Mouse (Mus musculus): ENCODE data around the gene Adamts12. TPM values are rescaled to one million over a fixed set of nuclear protein-coding genes. Genes with fewer than 3 reads are reported as not detected.

Adamts12 gene
- total RNA-seq, 2 experiments from 2014 or later = 0.39 to 0.66 TPM

- intact Hi-C loops (cut with DNase I) = no loop called here
- no peak for DNase-seq (ENCODE audit: low spot score in 2 of 2)
These were observed 3.3 kb downstream of the Adamts12 start for GRCm38 (mm10) chr15:11067891-11068290.

DNA sequence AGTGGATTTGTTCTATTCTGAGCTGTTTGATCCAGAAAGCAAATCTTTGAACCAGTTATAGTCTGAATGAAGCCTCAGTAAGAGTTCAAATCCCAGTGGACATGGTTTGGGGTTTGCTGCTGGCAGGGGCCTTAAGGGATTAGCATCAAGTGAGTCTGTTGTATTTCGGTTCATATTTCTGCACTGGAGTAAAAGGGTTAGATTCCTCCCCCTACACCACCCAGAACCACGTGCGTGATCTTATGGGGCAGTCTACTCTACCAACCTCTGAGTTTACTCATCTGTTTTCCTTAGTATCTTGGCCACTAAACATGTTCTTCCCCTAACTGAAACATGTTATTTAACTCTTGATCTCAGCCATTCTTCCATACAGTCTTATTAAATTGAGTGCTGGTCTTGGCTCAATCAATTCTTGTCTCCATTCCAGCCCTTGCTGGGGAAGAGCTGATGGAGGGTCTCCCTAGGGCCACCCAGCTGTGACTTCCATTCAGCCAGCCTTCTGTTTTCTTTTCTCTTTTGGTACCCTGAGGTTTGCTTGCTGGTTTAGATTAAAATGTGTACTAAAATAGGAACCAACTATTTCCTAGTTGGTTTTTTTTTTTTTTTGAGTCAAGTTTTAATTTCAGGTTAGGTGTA lies 11.3 kb downstream of the Adamts12 start:
- no peak for DNase-seq (ENCODE audit: low spot score in 2 of 2)
- intact Hi-C loops (cut with DNase I) = no loop called here

DNA sequence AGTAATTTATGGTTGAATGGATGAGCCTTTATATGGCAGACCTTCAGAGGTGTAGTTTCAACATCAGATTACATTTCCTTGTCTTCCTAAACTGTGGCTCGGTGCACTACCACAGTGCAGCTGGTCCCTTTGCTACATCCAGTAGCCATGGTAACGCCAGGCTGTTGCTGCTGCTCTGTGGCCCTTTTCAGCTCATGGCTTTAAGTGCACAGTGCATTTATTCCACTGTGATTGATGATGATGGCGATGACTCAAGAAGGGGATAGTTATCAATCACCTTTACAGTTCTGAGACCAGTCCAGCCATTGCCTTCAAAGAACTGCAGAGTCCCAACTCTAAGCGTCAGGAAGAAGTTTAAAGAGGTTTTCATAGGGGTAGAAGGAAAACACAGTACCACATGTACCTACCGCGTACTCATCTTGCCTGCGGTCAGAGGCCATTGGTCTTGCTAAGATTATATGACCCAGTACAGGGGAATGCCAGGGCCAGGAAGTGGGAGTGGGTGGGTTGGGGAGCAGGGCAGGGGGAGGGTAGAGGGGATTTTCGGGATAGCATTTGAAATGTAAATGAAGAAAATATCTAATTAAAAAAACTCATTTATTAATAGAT lies 18.5 kb downstream of the Adamts12 start:
- intact Hi-C loops (cut with DNase I) = no loop called here
- no peak for DNase-seq (ENCODE audit: low spot score in 2 of 2)

- no peak for DNase-seq (ENCODE audit: low spot score in 2 of 2)
- intact Hi-C loops (cut with DNase I) = no loop called here
These were observed 19.1 kb downstream of the Adamts12 start for GRCm38 (mm10) chr15:11083678-11084077.

- DNase-seq (ENCODE audit: low spot score in 2 of 2) = no peak
- intact Hi-C loops (cut with DNase I) = no loop called here
These were observed 19.8 kb downstream of the Adamts12 start for GRCm38 (mm10) chr15:11084241-11084992.

DNA sequence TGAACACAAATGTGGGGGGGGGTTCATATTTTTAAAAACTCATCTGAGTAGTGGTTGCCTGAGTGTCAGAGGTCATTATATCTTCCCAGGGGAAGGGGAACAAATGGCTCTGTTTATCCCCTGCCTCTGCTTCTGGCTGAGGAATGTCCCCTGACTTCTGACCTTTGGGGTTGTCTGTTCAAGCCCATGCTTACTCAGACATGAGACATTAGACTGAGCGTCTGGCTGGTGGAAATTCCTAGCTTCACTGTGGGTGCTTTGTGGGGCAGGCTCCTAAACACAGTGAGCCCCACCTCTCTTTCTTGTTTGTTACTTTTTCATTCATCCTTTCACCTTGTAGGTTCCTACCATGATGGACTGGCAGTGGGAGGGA lies 20.4 kb downstream of the Adamts12 start:
- intact Hi-C loops (cut with DNase I) = no loop called here
- no peak for DNase-seq (ENCODE audit: low spot score in 2 of 2)

- intact Hi-C loops (cut with DNase I) = no loop called here
- peak in 1 of 2 experiments; percentile 25 for DNase-seq (ENCODE audit: low spot score in 2 of 2)
These were observed 24.9 kb downstream of the Adamts12 start for GRCm38 (mm10) chr15:11089494-11089893.

- peak; percentile 19 to 80 for DNase-seq (ENCODE audit: low spot score in 2 of 2)
- intact Hi-C loops (cut with DNase I) = no loop called here
These were observed 31.0 kb downstream of the Adamts12 start for GRCm38 (mm10) chr15:11095566-11095965.

DNA sequence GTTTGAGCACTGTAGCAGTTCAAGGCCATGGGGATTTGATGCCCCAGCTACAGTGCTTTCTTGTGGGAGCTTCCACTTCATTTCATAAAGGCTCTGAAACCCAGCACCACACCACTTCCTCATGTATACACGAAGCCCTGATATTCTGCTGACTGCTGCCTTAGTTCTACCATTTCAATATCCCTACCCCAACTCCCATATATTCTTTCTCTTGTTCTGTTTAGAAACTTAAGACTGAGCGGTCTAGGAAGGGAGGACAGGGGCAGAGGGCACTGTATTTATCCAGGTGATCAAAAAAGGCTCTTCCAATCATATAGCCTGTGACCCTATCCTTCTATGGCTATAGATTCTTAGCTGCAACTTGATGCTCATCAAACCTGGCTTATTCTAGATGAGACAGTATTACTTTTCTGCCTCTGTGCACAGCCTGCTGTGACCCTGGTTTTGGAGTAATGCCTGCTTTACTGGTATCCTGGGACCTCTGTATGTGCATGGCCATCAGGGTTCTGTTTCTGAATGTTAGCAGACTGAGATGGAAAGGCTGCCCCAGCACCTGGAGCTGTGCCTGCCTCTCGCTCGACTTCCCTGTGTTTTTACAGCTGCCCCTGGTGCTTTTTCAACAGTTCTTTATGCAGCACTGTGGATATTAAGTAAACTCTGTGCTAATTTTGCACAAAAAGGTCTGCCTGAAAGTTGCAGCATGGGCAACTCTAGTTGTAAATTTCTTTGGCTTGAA lies 33.5 kb downstream of the Adamts12 start:
- no peak for DNase-seq (ENCODE audit: low spot score in 2 of 2)
- intact Hi-C loops (cut with DNase I) = no loop called here

GRCm38 (mm10) chr15:11098940-11099339 lies 34.4 kb downstream of the Adamts12 start:
- no peak for DNase-seq (ENCODE audit: low spot score in 2 of 2)
- intact Hi-C loops (cut with DNase I) = no loop called here

- intact Hi-C loops (cut with DNase I) = no loop called here
These were observed 36.3 kb downstream of the Adamts12 start for GRCm38 (mm10) chr15:11100917-11101316.

DNA sequence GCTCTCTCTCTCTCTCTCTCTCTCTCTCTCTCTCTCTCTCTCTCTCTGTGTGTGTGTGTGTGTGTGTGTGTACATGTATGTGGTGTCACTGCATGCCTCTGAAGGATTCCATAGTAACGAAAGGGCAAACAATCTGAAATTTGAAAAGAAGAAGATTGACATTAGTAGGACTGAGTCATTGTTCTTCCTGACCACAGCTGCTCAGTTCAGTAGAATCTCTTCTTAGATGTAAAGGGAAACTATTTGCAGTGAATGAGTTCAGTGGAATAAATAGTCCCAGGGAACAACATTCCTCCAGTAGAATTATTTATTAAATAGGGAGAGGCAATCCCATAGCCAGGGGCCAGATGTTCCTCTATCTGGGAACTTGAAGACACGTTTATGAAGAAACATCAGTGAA lies 40.5 kb downstream of the Adamts12 start:
- intact Hi-C loops (cut with DNase I) = no loop called here
- no peak for DNase-seq (ENCODE audit: low spot score in 2 of 2)

More at GRCm38 (mm10) chr15:11100917-11101316, 36.3 kb downstream of the Adamts12 start:
- no peak for DNase-seq (ENCODE audit: low spot score in 2 of 2)

GRCm38 (mm10) chr15:11107376-11107775 lies 42.8 kb downstream of the Adamts12 start:
- no peak for DNase-seq (ENCODE audit: low spot score in 2 of 2)
- intact Hi-C loops (cut with DNase I) = no loop called here

DNA sequence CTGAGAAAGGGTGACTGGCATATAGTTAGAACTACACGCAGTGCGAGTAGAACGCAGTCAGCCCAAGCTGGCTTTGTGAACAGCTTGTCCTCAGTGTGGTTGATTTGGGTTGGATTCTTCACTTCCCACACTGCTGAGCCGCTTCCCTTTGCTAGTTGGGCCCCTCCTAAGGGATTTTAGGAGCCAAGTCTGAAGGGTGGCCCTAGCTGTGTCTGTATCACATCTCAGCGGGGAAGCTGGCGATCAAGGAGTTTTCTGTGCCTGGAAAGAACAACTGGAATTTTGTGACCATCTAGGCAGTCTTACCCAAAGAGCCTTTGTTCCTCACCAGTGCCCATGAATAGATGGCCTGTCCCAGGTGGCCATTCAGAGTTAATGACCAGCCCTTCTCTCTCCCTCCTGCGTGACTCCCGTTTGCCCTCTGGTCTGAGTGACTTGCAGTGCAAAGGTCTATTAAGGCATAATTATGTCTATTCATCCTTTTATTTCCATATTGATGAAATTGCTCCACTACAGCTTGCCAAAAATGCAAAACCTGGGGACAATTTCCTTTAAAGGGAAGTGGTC lies 50.1 kb downstream of the Adamts12 start:
- no peak for DNase-seq (ENCODE audit: low spot score in 2 of 2)
- intact Hi-C loops (cut with DNase I) = no loop called here

GRCm38 (mm10) chr15:11116303-11116702 lies 51.7 kb downstream of the Adamts12 start:
- intact Hi-C loops (cut with DNase I) = no loop called here
- no peak for DNase-seq (ENCODE audit: low spot score in 2 of 2)

DNA sequence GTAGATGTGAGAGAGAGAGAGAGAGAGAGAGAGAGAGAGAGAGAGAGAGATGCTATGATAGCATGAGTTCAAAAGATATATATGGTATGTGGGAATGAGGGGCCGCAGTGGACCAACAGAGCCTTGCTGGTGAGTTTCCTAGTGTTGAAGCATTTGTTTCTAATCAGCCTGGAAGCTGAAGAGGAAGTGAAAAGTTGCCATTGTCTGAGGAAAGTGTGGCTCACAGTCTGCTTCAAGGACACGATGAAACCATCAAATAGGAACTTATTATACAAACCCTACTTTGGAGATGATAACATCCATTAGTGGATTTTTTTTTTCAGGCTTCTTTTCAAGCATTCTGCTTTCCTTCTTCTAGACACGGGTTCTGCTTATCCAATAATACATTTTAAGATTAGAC lies 52.3 kb downstream of the Adamts12 start:
- intact Hi-C loops (cut with DNase I) = no loop called here
- no peak for DNase-seq (ENCODE audit: low spot score in 2 of 2)

- DNase-seq (ENCODE audit: low spot score in 2 of 2) = no peak
- intact Hi-C loops (cut with DNase I) = no loop called here
These were observed 53.8 kb downstream of the Adamts12 start for GRCm38 (mm10) chr15:11118371-11118770.

DNA sequence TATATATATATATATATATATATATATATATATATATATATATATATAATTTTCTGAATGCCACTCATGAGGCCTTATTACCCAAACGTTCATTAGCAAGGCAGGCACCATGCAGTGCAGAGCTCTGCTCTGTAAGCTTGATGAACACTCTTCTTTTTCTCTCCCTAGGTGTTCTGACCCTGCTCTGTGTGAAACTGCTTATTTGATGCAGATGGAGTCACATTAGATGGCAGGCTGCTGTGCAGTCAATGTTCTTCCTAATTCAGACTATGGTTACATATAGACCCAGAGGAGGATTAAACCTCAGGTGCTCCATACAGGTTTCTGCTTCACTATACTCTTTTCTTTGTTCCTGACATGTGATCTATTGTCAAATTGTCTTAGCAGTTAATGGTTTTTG lies 57.1 kb downstream of the Adamts12 start:
- intact Hi-C loops (cut with DNase I) = no loop called here
- no peak for DNase-seq (ENCODE audit: low spot score in 2 of 2)

GRCm38 (mm10) chr15:11125361-11125760 lies 60.8 kb downstream of the Adamts12 start:
- intact Hi-C loops (cut with DNase I) = no loop called here
- DNase-seq (ENCODE audit: low spot score in 2 of 2) = no peak

- intact Hi-C loops (cut with DNase I) = no loop called here
These were observed 63.9 kb downstream of the Adamts12 start for GRCm38 (mm10) chr15:11128457-11128856.

More at GRCm38 (mm10) chr15:11128457-11128856, 63.9 kb downstream of the Adamts12 start:
- DNase-seq (ENCODE audit: low spot score in 2 of 2) = no peak
